Mouse (Mus musculus): ENCODE measurements around the gene Coq8b. TPM values are rescaled to one million over a fixed set of nuclear protein-coding genes. Genes with fewer than 3 reads are reported as not detected.

Coq8b gene
- polyA plus RNA-seq (2014; fragmentation: Nextera tagmentation; extraction: Ambion mirVana), result 16.7 and 20.9 TPM in 2 replicates

DNA sequence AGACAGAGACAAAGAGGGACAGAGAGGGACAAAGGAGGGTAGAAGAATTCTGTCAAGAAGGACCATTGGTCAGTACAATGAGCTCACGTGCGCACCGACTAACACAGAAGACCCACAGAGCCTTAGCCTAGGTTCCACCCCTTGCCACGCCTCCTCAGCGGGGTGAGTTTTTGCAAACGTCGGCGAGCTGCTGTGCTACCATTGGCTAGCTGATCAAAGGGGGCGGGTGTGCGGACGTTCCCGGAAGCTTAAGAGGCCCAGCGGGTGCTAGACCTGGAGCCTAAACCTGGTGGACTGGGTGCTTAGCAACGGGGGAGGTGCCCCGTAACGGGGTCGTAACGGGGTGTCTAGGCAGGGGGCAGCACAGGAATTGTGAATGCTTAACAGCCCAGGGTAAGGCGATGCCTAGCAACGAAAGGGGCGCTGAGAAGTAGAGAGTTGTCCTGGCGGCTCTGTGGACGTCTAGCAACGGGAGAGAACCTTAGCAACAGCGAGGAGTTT lies at the start of gene Coq8b:
Coq8b (plus strand) TSS at position 243 of the 501 bp plus-strand sequence.
- Histone ChIP-seq H3K9me3 (ENCODE audit: control insufficient read depth, low read length) (no peaks in the 10 kb centered on the region), H3K9ac (replicated peaks; ENCODE audit: low read depth, low read length) (peak within 1 kb of the TSS; percentile 56), H3K27me3 (ENCODE audit: control insufficient read depth, insufficient read depth, low read length) (no peaks in the 10 kb centered on the region), H3K27ac (ENCODE audit: low read depth, low read length) (peak within 1 kb of the TSS; percentile 77), H3K4me3 (ENCODE audit: low read depth, low read length) (peak within 1 kb of the TSS; percentile 53), H3K4me1 (ENCODE audit: control insufficient read depth, insufficient read depth, low read length) (peaks cover 14% of the 10 kb centered on the region; the same call in 1 of the 2 replicates), H3K36me3 (ENCODE audit: control insufficient read depth, insufficient read depth, low read length) (no peaks in the 10 kb centered on the region), H3K4me2 (ENCODE audit: low read depth, low read length) (peak within 1 kb of the TSS; percentile 62)
- peak; percentile 91 for ATAC-seq (ENCODE audit: low read depth)
- under 1% methylated on average over 25 of the region's 25 CpGs for WGBS

GRCm38 (mm10) chr7:27184964-27185363 lies 47.9 kb upstream of the Coq8b start:
- H3K27ac ChIP-seq (ENCODE audit: low read depth, low read length), result no peak overlapping the region
- peaks cover 49% of the 10 kb centered on the region for H3K36me3 ChIP-seq (ENCODE audit: control insufficient read depth, insufficient read depth, low read length)
- WGBS, result 76% methylated on average over 3 of the region's 3 CpGs
- no peak overlapping the region for H3K4me3 ChIP-seq (ENCODE audit: low read depth, low read length)
- H3K4me1 ChIP-seq (ENCODE audit: control insufficient read depth, insufficient read depth, low read length), result no peaks in the 10 kb centered on the region
- no peaks in the 10 kb centered on the region for H3K9me3 ChIP-seq (ENCODE audit: control insufficient read depth, low read length)
- no peak overlapping the region for H3K9ac ChIP-seq (replicated peaks; ENCODE audit: low read depth, low read length)
- no peak overlapping the region for H3K4me2 ChIP-seq (ENCODE audit: low read depth, low read length)
- H3K27me3 ChIP-seq (ENCODE audit: control insufficient read depth, insufficient read depth, low read length), result no peaks in the 10 kb centered on the region
- no peak for ATAC-seq (ENCODE audit: low read depth)

- ATAC-seq (ENCODE audit: low read depth), result no peak
- Histone ChIP-seq H3K27me3 (ENCODE audit: control insufficient read depth, insufficient read depth, low read length) (no peaks in the 10 kb centered on the region), H3K4me2 (ENCODE audit: low read depth, low read length) (no peak overlapping the region), H3K4me1 (ENCODE audit: control insufficient read depth, insufficient read depth, low read length) (no peaks in the 10 kb centered on the region), H3K9me3 (ENCODE audit: control insufficient read depth, low read length) (no peaks in the 10 kb centered on the region), H3K4me3 (ENCODE audit: low read depth, low read length) (no peak overlapping the region), H3K27ac (ENCODE audit: low read depth, low read length) (no peak overlapping the region), H3K36me3 (ENCODE audit: control insufficient read depth, insufficient read depth, low read length) (peaks cover 59% of the 10 kb centered on the region), H3K9ac (replicated peaks; ENCODE audit: low read depth, low read length) (no peak overlapping the region)
- WGBS, result 95% methylated on average over 5 of the region's 5 CpGs
These were observed 46.8 kb upstream of the Coq8b start for GRCm38 (mm10) chr7:27185986-27186385.

DNA sequence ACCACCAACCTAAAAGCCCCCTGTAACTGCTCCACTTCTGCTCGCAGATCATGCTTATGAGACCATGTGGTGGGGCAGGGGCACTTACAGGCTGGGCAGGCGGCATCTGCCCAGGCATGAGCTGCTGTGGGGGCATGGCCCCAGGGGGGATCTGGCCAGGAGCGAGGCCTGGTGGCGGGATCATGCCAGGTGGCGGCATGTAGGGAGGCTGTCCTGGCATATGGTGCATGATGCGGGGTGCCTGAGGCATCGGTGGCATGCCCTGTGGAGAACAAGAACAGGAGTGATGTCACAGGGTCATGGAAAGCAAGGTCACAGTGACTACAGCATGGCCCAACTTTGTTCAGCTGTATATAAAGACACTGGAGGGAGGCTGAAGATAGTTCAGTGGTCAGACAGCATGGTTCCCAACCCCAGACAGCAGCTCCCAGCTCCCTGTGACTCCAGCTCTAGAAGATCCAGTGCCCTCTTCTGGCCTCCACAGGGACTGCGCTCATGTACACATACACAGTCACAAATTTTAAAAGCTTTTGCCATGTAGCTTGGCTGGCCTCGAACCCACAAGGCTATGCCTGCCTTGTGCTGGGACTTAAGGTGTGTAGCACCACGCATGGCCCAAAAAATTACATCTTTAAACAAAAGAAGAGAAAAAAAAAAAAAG lies 43.4 kb upstream of the Coq8b start:
- no peak overlapping the region for H3K27ac ChIP-seq (ENCODE audit: low read depth, low read length)
- H3K9me3 ChIP-seq (ENCODE audit: control insufficient read depth, low read length), result no peaks in the 10 kb centered on the region
- peaks cover 10% of the 10 kb centered on the region for H3K4me1 ChIP-seq (ENCODE audit: control insufficient read depth, insufficient read depth, low read length)
- no peak overlapping the region for H3K4me2 ChIP-seq (ENCODE audit: low read depth, low read length)
- no peaks in the 10 kb centered on the region for H3K27me3 ChIP-seq (ENCODE audit: control insufficient read depth, insufficient read depth, low read length)
- no peak overlapping the region for H3K4me3 ChIP-seq (ENCODE audit: low read depth, low read length)
- ATAC-seq (ENCODE audit: low read depth), result no peak
- H3K36me3 ChIP-seq (ENCODE audit: control insufficient read depth, insufficient read depth, low read length), result peaks cover 66% of the 10 kb centered on the region
- 87% methylated on average over 10 of the region's 10 CpGs for WGBS
- no peak overlapping the region for H3K9ac ChIP-seq (replicated peaks; ENCODE audit: low read depth, low read length)

- Histone ChIP-seq H3K27ac (ENCODE audit: low read depth, low read length) (no peak overlapping the region), H3K4me1 (ENCODE audit: control insufficient read depth, insufficient read depth, low read length) (peaks cover 18% of the 10 kb centered on the region), H3K4me2 (ENCODE audit: low read depth, low read length) (no peak overlapping the region), H3K4me3 (ENCODE audit: low read depth, low read length) (no peak overlapping the region), H3K36me3 (ENCODE audit: control insufficient read depth, insufficient read depth, low read length) (peaks cover 47% of the 10 kb centered on the region), H3K9me3 (ENCODE audit: control insufficient read depth, low read length) (no peaks in the 10 kb centered on the region), H3K27me3 (ENCODE audit: control insufficient read depth, insufficient read depth, low read length) (no peaks in the 10 kb centered on the region), H3K9ac (replicated peaks; ENCODE audit: low read depth, low read length) (no peak overlapping the region)
- no peak for ATAC-seq (ENCODE audit: low read depth)
- WGBS, result 100% methylated on average over 5 of the region's 5 CpGs
These were observed 40.4 kb upstream of the Coq8b start for GRCm38 (mm10) chr7:27192434-27192833.

GRCm38 (mm10) chr7:27193731-27194130 lies 39.1 kb upstream of the Coq8b start:
- H3K4me1 ChIP-seq (ENCODE audit: control insufficient read depth, insufficient read depth, low read length), result peaks cover 18% of the 10 kb centered on the region
- peaks cover 37% of the 10 kb centered on the region for H3K36me3 ChIP-seq (ENCODE audit: control insufficient read depth, insufficient read depth, low read length)
- ATAC-seq (ENCODE audit: low read depth), result no peak
- 0 out of 2 replicates have a peak overlapping the region, but pooled peaks have one; percentile 32 for H3K9ac ChIP-seq (replicated peaks; ENCODE audit: low read depth, low read length)
- H3K27me3 ChIP-seq (ENCODE audit: control insufficient read depth, insufficient read depth, low read length), result no peaks in the 10 kb centered on the region
- H3K27ac ChIP-seq (ENCODE audit: low read depth, low read length), result no peak overlapping the region
- H3K4me3 ChIP-seq (ENCODE audit: low read depth, low read length), result no peak overlapping the region
- H3K9me3 ChIP-seq (ENCODE audit: control insufficient read depth, low read length), result no peaks in the 10 kb centered on the region
- peak overlapping the region; percentile 5; the same call in 1 of the 2 replicates for H3K4me2 ChIP-seq (ENCODE audit: low read depth, low read length)
- WGBS, result 87% methylated on average over 4 of the region's 4 CpGs

GRCm38 (mm10) chr7:27195681-27196611 lies 36.9 kb upstream of the Coq8b start, which contains the start of the genes BC024978 and Snrpa:
BC024978 (plus strand) TSS chr7:27195781.
Snrpa (minus strand) TSS chr7:27196271.
- H3K4me1 ChIP-seq (ENCODE audit: control insufficient read depth, insufficient read depth, low read length), result peaks cover 18% of the 10 kb centered on the region
- peaks cover 16% of the 10 kb centered on the region for H3K36me3 ChIP-seq (ENCODE audit: control insufficient read depth, insufficient read depth, low read length)
- peak within 1 kb of the TSS; percentile 84 for H3K4me2 ChIP-seq (ENCODE audit: low read depth, low read length)
- H3K9ac ChIP-seq (replicated peaks; ENCODE audit: low read depth, low read length), result peak within 1 kb of the TSS; percentile 75
- H3K27me3 ChIP-seq (ENCODE audit: control insufficient read depth, insufficient read depth, low read length), result no peaks in the 10 kb centered on the region
- H3K27ac ChIP-seq (ENCODE audit: low read depth, low read length), result peak within 1 kb of the TSS; percentile 96
- peak within 1 kb of the TSS; percentile 79 for H3K4me3 ChIP-seq (ENCODE audit: low read depth, low read length)
- no peaks in the 10 kb centered on the region for H3K9me3 ChIP-seq (ENCODE audit: control insufficient read depth, low read length)
- ATAC-seq (ENCODE audit: low read depth), result peak; percentile 99
- under 1% methylated on average over 61 of the region's 64 CpGs for WGBS

- H3K4me3 ChIP-seq (ENCODE audit: low read depth, low read length), result no peak overlapping the region
- no peak overlapping the region for H3K9ac ChIP-seq (replicated peaks; ENCODE audit: low read depth, low read length)
- no peaks in the 10 kb centered on the region for H3K9me3 ChIP-seq (ENCODE audit: control insufficient read depth, low read length)
- H3K4me2 ChIP-seq (ENCODE audit: low read depth, low read length), result no peak overlapping the region; the same call in 1 of the 2 replicates
- H3K27ac ChIP-seq (ENCODE audit: low read depth, low read length), result no peak overlapping the region
- no peak for ATAC-seq (ENCODE audit: low read depth)
- peaks cover 4% of the 10 kb centered on the region for H3K36me3 ChIP-seq (ENCODE audit: control insufficient read depth, insufficient read depth, low read length)
- peaks cover 18% of the 10 kb centered on the region for H3K4me1 ChIP-seq (ENCODE audit: control insufficient read depth, insufficient read depth, low read length)
- no peaks in the 10 kb centered on the region for H3K27me3 ChIP-seq (ENCODE audit: control insufficient read depth, insufficient read depth, low read length)
- WGBS, result 86% methylated on average over 3 of the region's 3 CpGs
These were observed 35.7 kb upstream of the Coq8b start for GRCm38 (mm10) chr7:27197136-27197535.

Measured in neural tube, embryonic 14.5 days (tissue).